Mouse (Mus musculus) cortical plate, adult 2 months (tissue): ENCODE results near the gene Btbd3. TPM values are rescaled to one million over a fixed set of nuclear protein-coding genes. Genes with fewer than 3 reads are reported as not detected.

ENCODE experiments used
- H3K27ac ChIP-seq: fragments of 200-500 bp; 2 replicates; pipeline ENCODE4 v1.5.1; 2012; ENCODE audit warnings: low read length, control low read depth, inconsistent platforms; ENCODE audit not compliant: insufficient read depth
- H3K4me1 ChIP-seq: fragments of 200-500 bp; 2 replicates; pipeline ENCODE4 v1.6.1; 2011; ENCODE audit warnings: low read length; ENCODE audit not compliant: control insufficient read depth, insufficient read depth
- H3K4me3 ChIP-seq: fragments of 200-500 bp; 2 replicates; pipeline ENCODE4 v1.5.1; 2011; ENCODE audit warnings: mild to moderate bottlenecking, low read length, control low read depth; ENCODE audit not compliant: insufficient read depth
- CTCF ChIP-seq: fragments of 200-500 bp; IDR thresholded peaks from 2 replicates; pipeline ENCODE4 v1.5.1; 2011; ENCODE audit warnings: mild to moderate bottlenecking, control low read depth, low read length; ENCODE audit not compliant: insufficient read depth; ENCODE audit errors: extremely low read depth
- POLR2A ChIP-seq: fragments of 200-500 bp; IDR thresholded peaks from 2 replicates; pipeline ENCODE4 v1.6.1; 2011; ENCODE audit warnings: mild to moderate bottlenecking, low read length, control low read depth; ENCODE audit not compliant: insufficient read depth; ENCODE audit errors: extremely low read depth
- polyA plus RNA-seq: library from polyadenylated mRNA; depleted of rRNA; stranded (reverse); fragments of >200 nt; gene quantifications from 2 replicates; pipeline ENCODE4 v1.2.3, GENCODE M21; 2012; rRNA removed

Btbd3 gene
- polyA plus RNA-seq = 76.4 and 90.4 TPM in 2 replicates

DNA sequence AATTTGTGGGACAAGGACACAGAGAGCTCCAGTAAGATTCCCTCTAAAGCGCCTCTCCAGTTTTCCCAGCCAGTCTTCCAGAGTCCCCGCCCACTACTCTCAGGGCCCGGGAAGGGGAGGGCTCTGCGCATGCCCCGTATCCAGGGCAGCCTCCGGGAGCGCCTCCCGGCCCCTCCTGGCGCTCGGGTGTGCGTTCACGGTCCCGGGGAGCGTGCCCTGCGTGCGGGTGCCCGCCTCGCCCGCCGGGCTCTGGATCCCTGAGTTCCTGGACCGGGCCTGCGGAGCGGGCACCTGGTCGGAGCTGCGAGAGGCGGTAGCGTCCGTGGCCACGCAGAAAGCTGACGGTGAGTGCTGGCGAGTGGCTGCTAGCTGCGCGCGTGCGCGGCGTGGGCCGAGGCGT, at the start of gene Btbd3:
Gene Btbd3 (plus strand): TSS at position 155 of the 400 bp plus-strand sequence.
- TF ChIP-seq POLR2A (peak; percentile 46; the same call in 1 of the 2 replicates), CTCF (no peak)

DNA sequence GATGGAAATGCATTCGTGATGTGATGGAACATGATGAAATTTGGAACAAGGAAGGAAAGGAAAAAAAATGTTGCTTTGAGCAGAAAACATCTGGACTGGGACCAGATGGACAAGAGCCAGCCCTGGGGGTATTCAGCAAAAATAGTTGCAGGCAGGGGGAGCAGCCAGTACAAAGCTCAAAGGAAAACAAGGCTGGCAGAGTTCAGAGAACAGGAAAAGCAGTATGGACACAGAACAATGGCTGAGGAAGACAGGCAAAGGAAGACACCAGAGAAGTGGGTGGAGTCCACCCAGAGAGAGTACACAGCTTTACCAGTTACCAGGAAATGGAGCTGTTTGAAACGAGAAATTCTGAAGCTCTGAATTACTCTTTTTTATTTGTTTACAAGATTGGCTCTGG, 40.8 kb upstream of the Btbd3 start:
- Histone ChIP-seq H3K4me3 (no peak overlapping the region), H3K4me1 (no peaks in the 10 kb centered on the region), H3K27ac (no peak overlapping the region)
- TF ChIP-seq CTCF = no peak
- TF ChIP-seq POLR2A = no peak

More for the DNA sequence above, at the start of gene Btbd3:
- Histone ChIP-seq H3K4me3 (peak within 1 kb of the TSS; percentile 97), H3K27ac (peak within 1 kb of the TSS; percentile 99), H3K4me1 (peaks cover 3% of the 10 kb centered on the region; the same call in 1 of the 2 replicates)

DNA sequence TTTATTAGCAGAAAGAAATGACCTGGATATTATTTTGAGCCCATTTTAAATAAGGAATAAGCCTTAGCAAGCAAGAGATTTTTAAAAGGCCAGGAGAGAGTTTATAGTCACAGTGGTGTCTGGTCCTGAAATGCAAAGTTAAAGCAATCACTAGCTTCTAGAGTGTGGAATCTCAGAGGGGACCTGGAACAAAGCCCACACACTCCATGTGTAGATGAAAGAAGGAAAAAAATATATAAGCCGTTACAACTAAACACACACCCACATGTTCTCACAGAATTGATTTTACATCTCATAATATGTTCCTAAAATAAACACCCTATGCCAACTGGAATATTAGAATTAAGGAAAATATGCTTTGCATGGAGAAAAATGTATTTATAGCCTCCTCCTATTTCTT, 36.1 kb upstream of the Btbd3 start:
- TF ChIP-seq CTCF (no peak), POLR2A (no peak)
- Histone ChIP-seq H3K4me1 (no peaks in the 10 kb centered on the region), H3K27ac (no peak overlapping the region), H3K4me3 (no peak overlapping the region)

DNA sequence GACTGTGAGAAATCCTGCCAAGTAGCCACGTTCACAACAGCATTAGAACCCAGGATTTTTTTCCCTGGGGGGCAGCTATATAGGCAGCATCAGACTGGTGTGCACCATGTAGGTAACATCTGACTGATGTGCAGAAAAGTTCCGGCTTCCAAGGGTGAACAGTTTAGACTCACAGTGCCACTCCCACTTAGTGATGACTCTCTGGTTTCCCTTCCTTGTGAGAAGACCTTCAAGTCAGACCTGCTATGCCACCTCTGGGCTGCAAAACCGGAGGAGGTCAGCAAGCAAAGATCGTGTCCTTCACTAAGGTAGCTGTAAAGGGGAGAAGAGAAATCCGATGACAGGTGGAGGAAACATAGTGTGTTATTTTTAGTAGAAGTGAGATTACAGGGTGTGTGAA, 24.1 kb upstream of the Btbd3 start:
- TF ChIP-seq CTCF (no peak), POLR2A (no peak)
- Histone ChIP-seq H3K4me1 (no peaks in the 10 kb centered on the region), H3K27ac (no peak overlapping the region)

DNA sequence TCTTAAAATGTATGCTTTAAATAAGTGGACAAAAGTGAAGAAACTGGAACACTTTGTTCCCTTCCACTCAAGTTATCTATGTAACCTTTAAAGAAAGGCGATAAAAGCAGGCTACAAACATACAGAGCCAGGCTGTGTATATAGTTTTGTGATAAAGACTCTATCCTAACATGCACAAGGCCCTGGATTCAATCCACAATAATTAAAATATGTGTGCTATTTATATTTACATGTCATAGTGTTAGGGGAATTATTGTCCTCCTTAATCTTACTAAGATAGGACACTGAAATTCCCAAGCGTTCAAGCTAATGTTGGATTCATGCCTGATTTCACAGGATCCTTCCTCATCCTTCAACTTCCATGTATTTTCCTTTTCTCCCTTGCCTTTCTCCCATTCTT, 20.2 kb upstream of the Btbd3 start:
- Histone ChIP-seq H3K4me3 (no peak overlapping the region), H3K4me1 (no peaks in the 10 kb centered on the region), H3K27ac (no peak overlapping the region)
- TF ChIP-seq POLR2A (no peak), CTCF (no peak)

More for the DNA sequence above, 24.1 kb upstream of the Btbd3 start:
- H3K4me3 ChIP-seq = no peak overlapping the region

DNA sequence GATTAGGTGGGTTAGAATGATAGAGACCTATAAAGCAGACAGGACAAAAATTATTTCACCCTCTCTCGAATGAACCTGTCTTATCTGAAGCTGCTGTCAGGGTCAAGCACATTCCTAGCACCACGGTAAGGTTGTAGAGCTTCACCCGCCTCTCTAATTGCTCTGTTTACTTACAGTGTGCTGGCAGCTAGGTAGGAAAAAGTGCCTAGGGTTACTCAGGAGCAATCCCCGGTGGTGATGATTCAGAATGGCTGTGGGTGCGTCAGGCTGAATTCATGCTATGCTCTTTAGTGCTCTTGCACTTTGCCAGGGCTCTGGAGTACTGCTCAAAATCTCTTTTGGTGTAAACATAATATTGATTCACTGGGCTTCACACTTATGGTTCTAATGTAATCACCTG, 13.9 kb upstream of the Btbd3 start:
- TF ChIP-seq POLR2A (no peak), CTCF (no peak)
- Histone ChIP-seq H3K4me3 (no peak overlapping the region), H3K4me1 (no peaks in the 10 kb centered on the region), H3K27ac (no peak overlapping the region)

DNA sequence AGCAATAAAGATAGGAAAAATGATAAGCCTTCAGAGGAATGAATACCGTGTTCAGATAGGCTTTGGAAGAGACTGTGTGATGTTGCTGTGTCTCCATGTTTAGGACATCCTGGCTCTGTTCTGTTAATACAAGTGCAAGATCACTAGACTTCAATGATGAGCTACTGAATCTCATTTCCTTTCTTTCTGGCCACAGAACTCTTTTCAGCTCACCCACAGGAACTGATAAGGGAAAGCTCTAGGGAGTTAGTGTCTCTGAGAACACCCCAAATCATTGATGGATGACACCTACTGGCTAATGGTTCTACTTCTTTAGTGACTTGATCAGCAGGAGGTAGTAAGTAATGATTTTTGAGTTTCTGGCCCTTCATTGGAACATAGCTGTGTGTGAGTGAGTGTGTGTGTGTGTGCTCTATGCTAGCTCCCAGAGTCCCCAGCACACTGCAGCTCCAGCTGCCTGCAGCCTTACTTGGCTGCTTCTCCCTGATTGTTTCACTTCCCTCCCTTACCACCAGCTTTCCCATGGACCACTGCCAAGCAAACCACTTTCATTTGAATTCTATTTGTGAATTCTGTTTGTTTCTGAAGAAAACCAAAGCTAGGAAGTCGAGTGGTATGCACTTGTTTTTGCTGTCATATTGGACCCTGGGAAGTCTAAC, 10.6 kb upstream of the Btbd3 start:
- peaks cover 1% of the 10 kb centered on the region; the same call in 1 of the 2 replicates for H3K4me1 ChIP-seq
- H3K4me3 ChIP-seq = no peak overlapping the region
- TF ChIP-seq CTCF = no peak
- TF ChIP-seq POLR2A = no peak
- H3K27ac ChIP-seq = no peak overlapping the region

DNA sequence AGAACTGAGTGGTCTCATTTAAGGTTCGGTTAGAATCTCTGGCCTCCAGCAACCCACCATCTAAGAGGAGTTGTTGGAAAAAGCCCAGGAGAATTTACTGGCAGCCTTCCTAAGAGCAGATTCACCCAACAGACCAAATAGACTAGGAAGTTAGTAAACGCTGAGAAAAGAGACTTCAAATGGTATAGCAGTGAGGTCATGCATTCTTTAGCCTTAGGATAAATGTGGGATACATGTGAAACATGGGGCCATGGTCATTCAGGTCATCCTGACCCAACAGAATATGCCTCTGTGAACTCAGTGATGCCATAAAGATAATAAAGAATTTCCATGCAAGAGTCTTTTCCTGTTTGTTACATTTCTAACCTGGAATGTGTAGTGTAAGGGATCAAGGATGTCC, 8.4 kb upstream of the Btbd3 start:
- Histone ChIP-seq H3K4me3 (no peak overlapping the region), H3K4me1 (peaks cover 1% of the 10 kb centered on the region; the same call in 1 of the 2 replicates), H3K27ac (no peak overlapping the region)
- TF ChIP-seq CTCF = no peak
- TF ChIP-seq POLR2A = no peak

DNA sequence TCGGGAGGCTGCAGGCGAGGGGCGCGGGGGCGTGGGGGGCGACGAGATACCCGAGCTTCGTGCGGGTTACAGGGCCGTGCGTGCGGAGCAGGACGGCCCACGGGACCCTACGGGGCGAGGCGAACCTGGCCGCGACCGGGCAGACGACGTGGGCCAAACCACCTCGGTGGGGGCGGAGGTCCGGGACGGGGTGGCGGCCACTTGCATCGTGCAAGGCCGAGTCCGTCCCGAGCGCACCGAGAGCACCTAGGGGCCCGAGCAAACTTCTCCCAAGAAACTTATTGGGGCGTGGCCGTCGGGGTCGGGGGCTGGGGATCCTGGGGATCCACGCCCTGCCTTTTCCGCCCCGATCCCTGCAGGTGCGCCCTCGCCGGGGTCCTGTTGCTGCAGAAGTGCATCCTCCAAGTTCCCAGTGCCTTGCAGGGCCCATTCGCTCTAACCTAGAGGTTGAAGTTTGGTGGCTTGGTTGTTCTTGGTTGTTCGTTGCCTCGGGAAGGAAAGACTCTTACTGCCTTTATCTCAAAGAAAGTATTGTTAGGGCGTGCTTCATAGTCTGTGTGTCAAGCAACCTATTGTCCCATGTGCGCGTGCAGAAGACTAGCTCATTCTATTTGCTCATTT, 596 bp downstream of the Btbd3 start:
- Histone ChIP-seq H3K27ac (peak overlapping the region; percentile 99; the same call in 1 of the 2 replicates), H3K4me1 (peaks cover 3% of the 10 kb centered on the region; the same call in 1 of the 2 replicates), H3K4me3 (peak overlapping the region; percentile 97)
- TF ChIP-seq CTCF = no peak
- TF ChIP-seq POLR2A = no peak

DNA sequence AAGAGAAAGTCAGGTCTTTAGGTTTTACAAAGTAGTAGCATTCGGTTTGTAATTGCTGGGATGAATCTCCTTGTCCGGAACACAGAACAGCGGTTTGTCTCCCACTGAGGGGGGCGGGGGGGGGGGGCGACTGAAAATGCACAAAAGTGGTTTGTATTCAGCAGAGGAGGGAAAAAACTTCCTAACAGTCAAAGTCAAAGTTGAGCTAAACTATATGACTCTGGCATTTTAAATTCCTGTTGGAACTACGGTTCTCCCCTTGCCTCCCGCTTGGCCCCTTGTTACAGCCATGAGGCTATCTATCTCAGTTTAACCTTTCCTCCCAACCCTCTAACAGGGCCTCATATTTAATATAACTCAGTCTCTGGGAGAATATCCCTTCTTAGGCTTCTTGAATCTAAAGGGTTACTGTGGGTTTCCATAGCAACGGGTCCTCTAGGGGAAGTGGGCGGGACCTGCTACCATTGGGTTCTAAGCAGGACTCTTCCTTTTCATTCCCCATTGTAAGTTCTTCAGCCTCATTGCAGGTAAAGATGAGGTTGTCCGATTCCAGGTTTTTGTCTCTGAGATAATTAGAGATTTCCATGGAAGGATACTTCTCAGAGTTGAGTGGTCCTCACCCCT, 1.4 kb downstream of the Btbd3 start:
- Histone ChIP-seq H3K27ac (no peak overlapping the region), H3K4me3 (peak overlapping the region; percentile 97), H3K4me1 (peaks cover 3% of the 10 kb centered on the region; the same call in 1 of the 2 replicates)
- TF ChIP-seq CTCF = no peak
- no peak for TF ChIP-seq POLR2A
